Mouse (Mus musculus) layer of hippocampus, adult 6 months (tissue): ENCODE data around the gene Slc26a3. TPM values are rescaled to one million over a fixed set of nuclear protein-coding genes. Genes with fewer than 3 reads are reported as not detected.

ENCODE experiments used
- long read RNA-seq, 2 experiments: library from polyadenylated mRNA; unstranded; transcript quantifications; one replicate each; pipeline ENCODE4 v2.0.0; 2019 to 2020
- polyA plus RNA-seq: library from polyadenylated mRNA; unstranded; fragments of <200 nt; fragmentation: Nextera tagmentation; gene quantifications from 2 replicates; pipeline ENCODE4 v1.2.3, GENCODE M21; 2021

The Slc26a3 gene
- 0.15 and 0.16 TPM in 2 replicates for polyA plus RNA-seq
- long read RNA-seq, experiment 1, partial matches to known transcripts = 2 of 2 reads
- long read RNA-seq, experiment 1, other reads (novel, unspliced or antisense) = 0 of 2 reads
- long read RNA-seq, experiment 2 = 0 reads

GRCm38 (mm10) chr12:31390571-31390970 lies at the start of gene Slc26a3:
Gene Slc26a3, plus strand, starts transcription at chr12:31390871.

GRCm38 (mm10) chr12:31350944-31351928 lies 39.4 kb upstream of the Slc26a3 start, which contains the start of gene Dld:
Gene Dld, minus strand, starts transcription at chr12:31351453.

GRCm38 (mm10) chr12:31499314-31500131 lies 108.9 kb downstream of the Slc26a3 start, which contains the start of gene Cbll1:
Gene Cbll1, minus strand, starts transcription at chr12:31499616.

Other genes with a start within 250 kb of the Slc26a3 start
- gene Gm6993, start 150.1 kb upstream of the Slc26a3 start, polyA plus RNA-seq = not detected in 2 replicates
- gene Lamb1, start 125.6 kb upstream of the Slc26a3 start, polyA plus RNA-seq = 9.9 and 10.5 TPM in 2 replicates
- 76.4 and 83.3 TPM in 2 replicates for gene Dld, start 39.4 kb upstream of the Slc26a3 start, polyA plus RNA-seq
- 12.5 and 14.7 TPM in 2 replicates for gene Cbll1, start 108.7 kb downstream of the Slc26a3 start, polyA plus RNA-seq
- 4.4 and 4.8 TPM in 2 replicates for gene Slc26a4, start 169.1 kb downstream of the Slc26a3 start, polyA plus RNA-seq
- gene Bcap29, start 243.8 kb downstream of the Slc26a3 start, polyA plus RNA-seq = 61.4 and 68.0 TPM in 2 replicates